Mouse (Mus musculus): ENCODE data around the gene Dnajb13.

Gene Dnajb13

DNA sequence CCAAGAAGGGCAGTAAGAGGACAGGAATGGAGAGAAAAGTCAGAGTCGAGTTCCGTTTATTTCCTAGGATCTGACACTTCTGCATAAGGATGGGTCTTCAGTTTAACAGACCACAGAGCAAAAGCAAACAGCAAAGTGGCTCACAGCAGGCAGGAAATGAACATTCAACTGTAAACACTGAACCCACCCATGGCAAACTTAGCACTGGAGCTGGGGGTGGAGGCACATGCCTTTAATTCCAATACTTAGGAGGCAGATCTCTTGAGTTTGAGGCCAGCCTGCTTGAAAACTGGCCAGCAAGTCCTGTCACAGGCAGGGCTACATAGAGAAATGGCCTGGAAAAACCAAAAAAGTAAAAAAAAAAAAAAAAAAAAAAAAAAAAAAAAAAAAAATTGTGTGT, 18.7 kb upstream of the Dnajb13 start:
- no peak for TF ChIP-seq GATA4 (IDR thresholded peaks at IDR 0.05; ENCODE audit: insufficient replicate concordance, low read length)

DNA sequence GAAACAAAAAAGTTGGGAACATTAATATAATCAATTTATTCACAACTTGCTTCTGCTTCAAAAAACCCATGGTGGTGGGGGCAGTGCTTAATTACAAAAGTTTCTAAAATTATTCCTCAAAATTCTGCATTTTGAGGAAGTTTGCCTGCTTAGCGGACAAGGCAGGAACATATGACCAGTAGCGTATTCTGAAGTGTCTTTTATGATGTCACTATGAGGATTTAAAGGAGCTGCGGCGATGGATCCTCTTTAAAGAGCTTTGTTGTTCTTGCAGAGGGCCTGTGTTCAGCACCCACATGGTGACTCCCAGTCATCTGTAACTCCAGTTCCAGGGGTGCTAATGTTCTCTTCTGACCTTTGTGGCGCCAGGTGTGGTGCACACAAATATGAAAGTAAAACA, 16.0 kb upstream of the Dnajb13 start:
- no peak for TF ChIP-seq GATA4 (IDR thresholded peaks at IDR 0.05; ENCODE audit: insufficient replicate concordance, low read length)

DNA sequence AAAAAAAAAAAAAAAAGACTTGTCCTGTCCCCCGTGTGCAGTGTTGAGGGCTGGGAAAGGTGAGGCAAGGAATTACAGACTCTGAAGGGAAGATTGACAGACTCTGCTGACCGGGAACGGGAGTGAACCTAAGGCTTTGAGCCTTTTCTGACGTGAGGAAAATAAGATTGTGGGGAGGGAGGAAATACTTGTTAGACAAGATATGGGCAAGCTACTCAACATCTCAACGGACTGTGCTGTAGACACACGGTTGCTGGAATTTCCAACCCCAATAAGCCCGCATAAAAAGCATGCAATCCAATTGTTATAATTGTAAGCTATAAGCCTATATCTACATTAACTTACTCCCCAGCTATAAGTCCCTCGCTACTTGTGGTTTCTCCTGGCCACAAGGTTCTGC, 9.9 kb upstream of the Dnajb13 start:
- TF ChIP-seq GATA4 (IDR thresholded peaks at IDR 0.05; ENCODE audit: insufficient replicate concordance, low read length): no peak

- no peak for TF ChIP-seq GATA4 (IDR thresholded peaks at IDR 0.05; ENCODE audit: insufficient replicate concordance, low read length)
Observed at GRCm38 (mm10) chr7:100522222-100522621, 7.5 kb upstream of the Dnajb13 start.

- no peak for TF ChIP-seq GATA4 (IDR thresholded peaks at IDR 0.05; ENCODE audit: insufficient replicate concordance, low read length)
Observed at GRCm38 (mm10) chr7:100520663-100521285, 6.0 kb upstream of the Dnajb13 start.

GRCm38 (mm10) chr7:100520204-100520603, 5.4 kb upstream of the Dnajb13 start:
- no peak for TF ChIP-seq GATA4 (IDR thresholded peaks at IDR 0.05; ENCODE audit: insufficient replicate concordance, low read length)

DNA sequence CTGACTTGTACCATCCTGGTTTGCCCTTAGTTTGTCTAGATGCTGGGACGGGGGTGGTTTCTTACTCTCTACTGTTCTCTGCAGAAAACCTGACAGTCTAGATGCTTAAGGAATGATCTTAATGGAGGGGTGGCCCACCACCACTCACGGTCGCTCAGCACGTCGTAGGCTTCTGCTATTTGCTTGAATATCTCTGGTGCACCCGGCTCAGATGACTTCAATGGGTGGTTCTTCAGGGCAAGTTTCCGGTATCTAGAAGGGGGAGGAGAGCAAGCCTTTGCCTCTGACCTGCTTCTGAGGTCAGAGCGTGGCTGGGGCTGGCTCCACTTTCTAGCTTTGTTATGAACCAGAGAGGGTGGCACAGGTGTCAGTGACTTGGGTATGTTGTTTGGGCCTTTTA, 3.2 kb downstream of the Dnajb13 start:
- TF ChIP-seq GATA4 (IDR thresholded peaks at IDR 0.05; ENCODE audit: insufficient replicate concordance, low read length): no peak

DNA sequence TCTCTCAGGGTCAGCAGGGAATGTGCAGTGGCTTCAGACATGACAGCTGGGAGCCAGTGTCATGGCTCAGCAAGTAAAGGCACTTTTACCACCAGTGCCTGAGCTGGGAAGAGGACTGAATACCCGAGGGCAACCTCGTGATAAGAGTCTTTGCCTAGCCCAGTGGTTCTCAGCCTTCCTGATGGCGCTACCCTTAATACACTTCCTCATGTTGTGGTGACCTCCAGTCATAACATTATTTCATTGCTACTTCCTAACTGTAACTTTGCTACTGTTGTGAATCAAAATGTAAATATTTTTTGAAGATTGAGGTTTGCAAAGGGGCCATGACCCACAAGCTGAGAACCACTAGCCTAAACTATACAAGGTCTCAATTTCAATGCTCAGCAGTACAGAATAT, 6.1 kb downstream of the Dnajb13 start:
- TF ChIP-seq GATA4 (IDR thresholded peaks at IDR 0.05; ENCODE audit: insufficient replicate concordance, low read length): no peak

DNA sequence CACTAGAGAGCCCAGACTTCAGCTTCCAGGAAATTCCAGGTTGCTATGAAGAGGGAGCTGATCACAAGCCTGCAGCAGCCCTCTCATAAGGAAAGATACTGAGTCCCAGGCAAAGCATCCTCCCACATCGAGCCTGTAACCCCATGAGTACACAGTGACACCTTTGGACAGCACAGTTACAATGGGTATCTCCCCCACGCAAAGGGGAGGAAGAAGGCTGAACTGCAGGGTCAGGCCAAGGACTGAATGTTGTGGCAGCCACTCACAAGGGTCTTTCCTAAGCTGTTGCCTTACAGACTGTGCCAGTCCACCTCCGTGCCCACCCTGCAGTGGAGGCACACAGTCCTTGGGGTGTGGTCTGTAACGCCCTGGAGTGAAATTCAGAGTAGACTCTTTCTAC, 8.3 kb downstream of the Dnajb13 start:
- TF ChIP-seq GATA4 (IDR thresholded peaks at IDR 0.05; ENCODE audit: insufficient replicate concordance, low read length): no peak

- TF ChIP-seq GATA4 (IDR thresholded peaks at IDR 0.05; ENCODE audit: insufficient replicate concordance, low read length): no peak
Observed at GRCm38 (mm10) chr7:100504740-100505487, 9.8 kb downstream of the Dnajb13 start.

GRCm38 (mm10) chr7:100503076-100503475, 11.7 kb downstream of the Dnajb13 start:
- no peak for TF ChIP-seq GATA4 (IDR thresholded peaks at IDR 0.05; ENCODE audit: insufficient replicate concordance, low read length)

GRCm38 (mm10) chr7:100502374-100502922, 12.3 kb downstream of the Dnajb13 start:
- no peak for TF ChIP-seq GATA4 (IDR thresholded peaks at IDR 0.05; ENCODE audit: insufficient replicate concordance, low read length)

- no peak for TF ChIP-seq GATA4 (IDR thresholded peaks at IDR 0.05; ENCODE audit: insufficient replicate concordance, low read length)
Observed at GRCm38 (mm10) chr7:100501844-100502373, 12.9 kb downstream of the Dnajb13 start.

DNA sequence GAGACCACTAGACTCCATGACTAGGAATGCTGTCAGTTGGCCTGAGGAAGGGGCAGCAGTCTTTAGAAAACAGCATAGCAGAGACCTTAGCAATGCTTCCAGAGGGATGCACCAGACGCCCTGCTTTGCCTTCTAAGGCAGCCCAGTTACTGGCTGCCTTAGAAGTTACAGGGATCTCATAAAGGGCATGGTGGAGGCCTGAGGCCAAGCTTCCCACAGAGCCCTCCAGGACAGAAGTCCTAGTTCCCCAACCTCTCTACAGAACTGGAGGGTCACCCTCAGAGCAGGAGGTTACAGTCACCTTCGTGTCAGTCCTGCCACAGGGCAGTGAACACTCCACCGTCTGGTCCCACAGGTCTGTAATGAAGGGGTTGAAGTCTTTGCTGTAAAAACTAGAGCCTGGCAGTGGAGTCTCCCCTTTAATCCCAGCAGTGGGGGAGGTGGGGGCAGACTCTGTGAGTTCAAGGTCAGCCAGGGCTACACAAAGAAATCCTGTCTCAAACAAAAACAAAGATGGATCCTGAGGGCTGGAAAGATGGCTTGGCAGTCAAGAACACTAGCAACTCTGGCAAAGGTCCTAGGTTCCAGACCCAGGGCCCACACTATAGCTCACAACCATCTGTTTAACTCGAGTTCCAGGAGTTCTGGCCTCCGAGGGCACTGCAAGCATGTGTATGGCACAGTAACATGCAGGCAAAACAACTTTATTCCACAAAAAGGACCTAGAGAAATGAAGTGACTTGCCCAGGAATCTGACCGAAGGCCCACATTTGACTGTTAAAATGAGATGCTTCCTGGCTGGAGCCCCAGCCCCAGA, 13.5 kb downstream of the Dnajb13 start:
- TF ChIP-seq GATA4 (IDR thresholded peaks at IDR 0.05; ENCODE audit: insufficient replicate concordance, low read length): no peak

DNA sequence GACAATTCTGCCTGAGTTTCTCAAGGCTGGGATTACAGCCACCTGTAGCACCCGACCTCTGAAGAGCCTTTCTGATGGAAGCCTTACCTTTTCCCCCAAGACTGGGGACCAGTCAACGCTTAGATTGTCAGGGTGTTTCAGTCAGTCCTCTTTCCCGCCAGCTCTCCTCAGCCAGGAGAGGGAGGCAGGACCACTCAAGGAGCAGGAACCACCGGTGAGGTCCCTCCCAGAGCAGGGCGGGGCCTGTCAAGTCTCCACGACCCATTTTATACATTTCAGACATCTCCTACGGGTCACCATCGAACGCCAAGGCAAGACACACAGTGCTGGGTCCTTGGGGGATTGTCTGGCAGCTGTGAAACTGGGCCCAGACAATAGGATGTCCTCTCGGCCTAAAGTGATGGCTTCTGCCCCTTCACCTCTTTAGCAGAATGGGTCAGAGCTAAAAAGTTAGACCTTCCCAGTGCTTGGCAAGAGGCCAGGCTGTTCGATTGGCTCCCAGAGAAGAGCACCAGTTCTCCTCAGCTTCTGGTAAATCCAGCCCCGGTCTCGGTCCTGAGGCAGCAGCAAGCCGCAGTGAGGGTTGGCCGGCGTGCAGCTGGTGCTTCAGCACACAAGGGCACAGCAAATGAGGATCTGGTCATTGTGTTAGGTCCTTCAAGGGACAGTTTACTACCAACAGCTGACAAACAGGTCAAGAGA, 14.3 kb downstream of the Dnajb13 start:
- no peak for TF ChIP-seq GATA4 (IDR thresholded peaks at IDR 0.05; ENCODE audit: insufficient replicate concordance, low read length)
